8 mouse cellular contexts compared by ENCODE assay signal in genomic region chr6:83775638-83776293, GRCm38 (mm10). TPM values are rescaled to one million over a fixed set of nuclear protein-coding genes. Genes with fewer than 3 reads are reported as not detected.
DNase-seq lines count a peak whose midpoint lies in the region; ATAC-seq and TF ChIP-seq lines count a peak whose summit lies in the region.

Gene Tex261, minus strand, starts transcription at chr6:83775813.

- peak within 1 kb of the TSS; percentile 72 for H3K27ac ChIP-seq in MEL (ENCODE audit: control insufficient read depth, low read depth, low read length)
- peak within 1 kb of the TSS; percentile 85 for H3K27ac ChIP-seq in cerebellum, adult 2 months (ENCODE audit: insufficient read depth, low read length)
- peak within 1 kb of the TSS; percentile 76 for H3K27ac ChIP-seq in forebrain, postnatal 0 days (ENCODE audit: low read depth, low read length)
- H3K27ac ChIP-seq in lung, embryonic 15.5 days: peak within 1 kb of the TSS; percentile 80

- peak; percentile 92 to 98 for TF ChIP-seq POLR2A in MEL (IDR thresholded peaks at IDR 0.05; ENCODE audit: control insufficient read depth in 1 of 2, insufficient read depth in 1 of 2, low read depth in 1 of 2, low read length in 2 of 2, poor library complexity in 1 of 2)
- TF ChIP-seq POLR2A in cerebellum, adult 2 months (IDR thresholded peaks at IDR 0.05; ENCODE audit: borderline replicate concordance, insufficient read depth, low read length): peak; percentile 84

- DNase-seq in MEL (ENCODE audit: low read depth, low spot score): peak; percentile 92
- peak; percentile 93 for DNase-seq in cerebellum, adult 2 months
- peak; percentile 94 for DNase-seq in forebrain, postnatal 0 days
- DNase-seq in heart, postnatal 4 days: peak; percentile 94
- peak; percentile 82 to 90 for DNase-seq in layer of hippocampus, adult 8-10 months (ENCODE audit: low spot score in 2 of 2)
- DNase-seq in ovary, adult 18-20 months (ENCODE audit: low spot score): peak; percentile 85
- DNase-seq in thymus, postnatal 0 days (ENCODE audit: low spot score): peak; percentile 89

- H3K27me3 ChIP-seq in MEL (ENCODE audit: control insufficient read depth in 1 of 2, insufficient read depth in 2 of 2, low read length in 2 of 2): no peaks in the 10 kb centered on the region
- H3K27me3 ChIP-seq in cerebellum, adult 2 months (ENCODE audit: control insufficient read depth, insufficient read depth, low read length): no peaks in the 10 kb centered on the region
- H3K27me3 ChIP-seq in forebrain, postnatal 0 days (ENCODE audit: insufficient read depth, low read length): no peaks in the 10 kb centered on the region
- H3K27me3 ChIP-seq in lung, embryonic 15.5 days: no peaks in the 10 kb centered on the region

- peaks cover 20% of the 10 kb centered on the region for H3K79me2 ChIP-seq in MEL (ENCODE audit: control insufficient read depth, insufficient read depth, low read length, poor library complexity)

- ATAC-seq in forebrain, postnatal 0 days: peak; percentile 99
- ATAC-seq in lung, embryonic 15.5 days (ENCODE audit: borderline replicate concordance, extremely low read depth, low FRiP score, low TSS enrichment): peak; percentile 96

- peak within 1 kb of the TSS; percentile 98 for H3K9ac ChIP-seq in MEL (ENCODE audit: control insufficient read depth, low read depth, low read length, poor library complexity, severe bottlenecking)
- peak within 1 kb of the TSS; percentile 86 for H3K9ac ChIP-seq in forebrain, postnatal 0 days
- H3K9ac ChIP-seq in lung, embryonic 15.5 days: peak within 1 kb of the TSS; percentile 86

- TF ChIP-seq EP300 in MEL (IDR thresholded peaks at IDR 0.05; ENCODE audit: low read depth in 1 of 2, low read length in 2 of 2): no peak

- peak within 1 kb of the TSS; percentile 88 to 100 for H3K4me3 ChIP-seq in MEL (ENCODE audit: control insufficient read depth in 1 of 2, insufficient read depth in 1 of 2, low read depth in 2 of 2, low read length in 2 of 2)
- peak within 1 kb of the TSS; percentile 94 for H3K4me3 ChIP-seq in cerebellum, adult 2 months (replicated peaks; ENCODE audit: insufficient read depth, low read depth, low read length)
- H3K4me3 ChIP-seq in forebrain, postnatal 0 days (ENCODE audit: low read depth, low read length): peak within 1 kb of the TSS; percentile 95
- peak within 1 kb of the TSS; percentile 77 for H3K4me3 ChIP-seq in lung, embryonic 15.5 days

- under 1% methylated on average over 45 of the region's 45 CpGs for WGBS in cerebellum, adult 2 months
- under 1% methylated on average over 45 of the region's 45 CpGs for WGBS in forebrain, postnatal 0 days
- under 1% methylated on average over 45 of the region's 45 CpGs for WGBS in lung, embryonic 15.5 days

- TF ChIP-seq CTCF in MEL (IDR thresholded peaks at IDR 0.05 in 2 of 3, conservative IDR thresholded peaks at IDR 0.05 in 1 of 3; ENCODE audit: control insufficient read depth in 1 of 3, insufficient read depth in 1 of 3, low read depth in 2 of 3, low read length in 3 of 3, poor library complexity in 1 of 3, severe bottlenecking in 1 of 3): peak; percentile 81 to 89 (median 89)
- peak; percentile 82 for TF ChIP-seq CTCF in cerebellum, adult 2 months (IDR thresholded peaks at IDR 0.05; ENCODE audit: borderline replicate concordance, insufficient read depth, low read depth, low read length)
- peak; percentile 75 for TF ChIP-seq CTCF in forebrain, postnatal 0 days (IDR thresholded peaks at IDR 0.05; ENCODE audit: low read depth)

- TF ChIP-seq RAD21 in MEL (IDR thresholded peaks at IDR 0.05; ENCODE audit: low read depth, low read length): peak; percentile 6; the same call in 1 of the 2 replicates

- peaks cover 0 to 5% of the 10 kb centered on the region in 2 experiments; a peak in 2 of 4 replicates for H3K36me3 ChIP-seq in MEL (ENCODE audit: control insufficient read depth in 1 of 2, insufficient read depth in 2 of 2, low read length in 2 of 2)
- H3K36me3 ChIP-seq in forebrain, postnatal 0 days (ENCODE audit: insufficient read depth): peaks cover 9% of the 10 kb centered on the region
- H3K36me3 ChIP-seq in lung, embryonic 15.5 days: peaks cover 15% of the 10 kb centered on the region

- peaks cover 2 to 10% of the 10 kb centered on the region in 2 experiments; a peak in 2 of 4 replicates for H3K4me1 ChIP-seq in MEL (ENCODE audit: control insufficient read depth in 1 of 2, insufficient read depth in 2 of 2, low read length in 2 of 2)
- H3K4me1 ChIP-seq in cerebellum, adult 2 months (ENCODE audit: control insufficient read depth, insufficient read depth, low read length): peaks cover 12% of the 10 kb centered on the region; the same call in 1 of the 2 replicates
- H3K4me1 ChIP-seq in forebrain, postnatal 0 days (ENCODE audit: insufficient read depth): peaks cover 9% of the 10 kb centered on the region; the same call in 1 of the 2 replicates
- peaks cover 20% of the 10 kb centered on the region for H3K4me1 ChIP-seq in lung, embryonic 15.5 days

- H3K4me2 ChIP-seq in forebrain, postnatal 0 days (ENCODE audit: low read depth): peak within 1 kb of the TSS; percentile 88
- H3K4me2 ChIP-seq in lung, embryonic 15.5 days: peak within 1 kb of the TSS; percentile 75

- H3K9me3 ChIP-seq in MEL (replicated peaks; ENCODE audit: insufficient read depth, low read length): no peaks in the 10 kb centered on the region
- H3K9me3 ChIP-seq in forebrain, postnatal 0 days (ENCODE audit: low read length): no peaks in the 10 kb centered on the region
- no peaks in the 10 kb centered on the region for H3K9me3 ChIP-seq in lung, embryonic 15.5 days

TF ChIP-seq in MEL, 35 proteins besides CTCF, POLR2A, EP300 and RAD21 (continues in another document):
- TF ChIP-seq USF2 (IDR thresholded peaks at IDR 0.05; ENCODE audit: borderline replicate concordance in 1 of 2, insufficient read depth in 1 of 2, low read depth in 1 of 2, low read length in 2 of 2): no peak
- TF ChIP-seq USF1 (IDR thresholded peaks at IDR 0.05; ENCODE audit: low read depth, low read length): no peak
- no peak for TF ChIP-seq MYB (IDR thresholded peaks at IDR 0.05; ENCODE audit: low read depth, low read length)
- TF ChIP-seq KAT2A (conservative IDR thresholded peaks at IDR 0.05; ENCODE audit: low read depth, low read length): no peak; the same call in 1 of the 2 replicates
- peak; percentile 61 for TF ChIP-seq NRF1 (IDR thresholded peaks at IDR 0.05; ENCODE audit: insufficient read depth, low read depth, low read length, poor library complexity, severe bottlenecking)
- TF ChIP-seq MAZ (IDR thresholded peaks at IDR 0.05; ENCODE audit: low read depth, low read length): peak; percentile 80; the same call in 1 of the 2 replicates
- TF ChIP-seq TCF12 (IDR thresholded peaks at IDR 0.05; ENCODE audit: low read depth, low read length): 0 out of 2 replicates have a peak, but pooled peaks have one; percentile 9
- TF ChIP-seq TBP (IDR thresholded peaks at IDR 0.05; ENCODE audit: low read depth, low read length): no peak
- peak; percentile 88 for TF ChIP-seq NELFE (IDR thresholded peaks at IDR 0.05; ENCODE audit: low read depth, low read length)
- no peak for TF ChIP-seq MYC (IDR thresholded peaks at IDR 0.05; ENCODE audit: low read depth, low read length)
- TF ChIP-seq POLR2AphosphoS5 (IDR thresholded peaks at IDR 0.05; ENCODE audit: borderline replicate concordance, low read depth, low read length): no peak
- TF ChIP-seq POLR2AphosphoS2 (IDR thresholded peaks at IDR 0.05; ENCODE audit: low read length): peak; percentile 73
- peak; percentile 70 for TF ChIP-seq GATA1 (IDR thresholded peaks at IDR 0.05; ENCODE audit: low read depth, low read length)
- peak; percentile 79 for TF ChIP-seq HCFC1 (IDR thresholded peaks at IDR 0.05; ENCODE audit: low read depth, low read length)
- TF ChIP-seq ZKSCAN1 (IDR thresholded peaks at IDR 0.05; ENCODE audit: low read depth, low read length): no peak
- no peak for TF ChIP-seq MEF2A (IDR thresholded peaks at IDR 0.05; ENCODE audit: extremely low read depth, insufficient replicate concordance, low read depth, low read length, poor library complexity, severe bottlenecking)
- TF ChIP-seq MXI1 (IDR thresholded peaks at IDR 0.05; ENCODE audit: low read depth, low read length): peak; percentile 82; the same call in 1 of the 2 replicates
- peak; percentile 27; the same call in 1 of the 2 replicates for TF ChIP-seq SIN3A (IDR thresholded peaks at IDR 0.05; ENCODE audit: low read length)
- TF ChIP-seq TAL1 (IDR thresholded peaks at IDR 0.05; ENCODE audit: low read length): no peak
- no peak for TF ChIP-seq ETS1 (IDR thresholded peaks at IDR 0.05; ENCODE audit: low read depth, low read length)
- TF ChIP-seq ZMIZ1 (IDR thresholded peaks at IDR 0.05; ENCODE audit: low read depth, low read length): peak; percentile 80
- TF ChIP-seq GABPA (IDR thresholded peaks at IDR 0.05; ENCODE audit: low read depth, low read length): peak; percentile 60; the same call in 1 of the 2 replicates
- no peak for TF ChIP-seq CHD2 (IDR thresholded peaks at IDR 0.05; ENCODE audit: low read length)
- 0 out of 2 replicates have a peak, but pooled peaks have one; percentile 13 for TF ChIP-seq BHLHE40 (IDR thresholded peaks at IDR 0.05; ENCODE audit: borderline replicate concordance, low read depth, low read length)
- TF ChIP-seq ZC3H11A (IDR thresholded peaks at IDR 0.05; ENCODE audit: low read depth, low read length): no peak
- peak; percentile 47 for TF ChIP-seq SMC3 (IDR thresholded peaks at IDR 0.05; ENCODE audit: low read depth, low read length)
- no peak for TF ChIP-seq CHD1 (IDR thresholded peaks at IDR 0.05; ENCODE audit: low read depth, low read length)
- TF ChIP-seq JUND (IDR thresholded peaks at IDR 0.05; ENCODE audit: low read depth, low read length): no peak
- TF ChIP-seq E2F4 (IDR thresholded peaks at IDR 0.05; ENCODE audit: borderline replicate concordance, low read depth, low read length): no peak
- peak; percentile 47; the same call in 1 of the 2 replicates for TF ChIP-seq MAX (IDR thresholded peaks at IDR 0.05; ENCODE audit: low read length)

RNA-seq across cellular contexts. Expression of gene Tex261, which starts in this region (rescaled TPM):
- total RNA-seq in MEL (2012; rRNA removed): 51.1 and 56.2 TPM in 2 replicates
- polyA plus RNA-seq in MEL (2012; ENCODE audit: insufficient read depth in 1 of 2, insufficient read length in 2 of 2, low read depth in 1 of 2, low replicate concordance in 2 of 2, missing spikeins in 1 of 2): 100 to 1,000 TPM in 1 of 2 experiments, not detected in 1; 104 TPM
- polyA plus RNA-seq in cerebellum, adult 2 months (2012; rRNA removed): 73.1 and 80.1 TPM in 2 replicates
- total RNA-seq in forebrain, postnatal 0 days (2014; rRNA removed): 30.7 and 42.3 TPM in 2 replicates
- 80.4 and 81.7 TPM in 2 replicates for polyA plus RNA-seq in forebrain, postnatal 0 days (2015; fragmentation: Nextera tagmentation; extraction: Ambion mirVana)
- total RNA-seq in heart, postnatal 4 days (2021): 10 to 100 TPM; 85.2 to 85.8 TPM
- 10 to 100 TPM; 48.3 to 59.3 (median 53.5) TPM for total RNA-seq in layer of hippocampus, adult 8-10 months (2022)
- polyA plus RNA-seq in lung, embryonic 15.5 days (2015; fragmentation: Nextera tagmentation; extraction: Ambion mirVana): 89.1 and 92.7 TPM in 2 replicates
- 121 and 127 TPM in 2 replicates for polyA plus RNA-seq in thymus, postnatal 0 days (2015; fragmentation: Nextera tagmentation; extraction: Ambion mirVana)

Comparison
In these comparisons a context has a peak if more than half of its experiments do, and no peak if none do; other contexts are left out.
1. Peak in every context shown above with its lines: DNase-seq, ATAC-seq, H3K4me3 ChIP-seq and H3K27ac ChIP-seq.